Mouse (Mus musculus) ES-E14 (cell line): Measurements from ENCODE around the gene Bcl6.

Source experiments
- CHD2 ChIP-seq: IDR thresholded peaks from 2 replicates; pipeline ENCODE4 v1.6.1; 2014; ENCODE audit warnings: mild to moderate bottlenecking, low read depth, low read length, inconsistent platforms
- HCFC1 ChIP-seq: IDR thresholded peaks from 2 replicates; pipeline ENCODE4 v1.6.1; 2012; ENCODE audit warnings: low read length, inconsistent platforms, borderline replicate concordance; ENCODE audit not compliant: insufficient read depth
- MAFK ChIP-seq: IDR thresholded peaks from 2 replicates; pipeline ENCODE4 v1.6.1; 2014; ENCODE audit warnings: mild to moderate bottlenecking, low read depth, low read length, inconsistent platforms; ENCODE audit not compliant: insufficient read depth
- ZC3H11A ChIP-seq: IDR thresholded peaks from 2 replicates; pipeline ENCODE4 v1.6.1; 2012; ENCODE audit warnings: low read depth, mild to moderate bottlenecking, inconsistent platforms, low read length, borderline replicate concordance
- ZNF384 ChIP-seq: IDR thresholded peaks from 2 replicates; pipeline ENCODE4 v1.6.1; 2012; ENCODE audit warnings: low read depth, low read length, inconsistent platforms

GRCm38 (mm10) chr16:24033259-24033658 is 44.6 kb upstream of the Bcl6 start:
- no peak for TF ChIP-seq MAFK
- no peak for TF ChIP-seq ZC3H11A
- TF ChIP-seq CHD2: no peak
- TF ChIP-seq HCFC1: no peak
- TF ChIP-seq ZNF384: no peak
